Mouse (Mus musculus): Measurements from ENCODE around the gene Gm21117.
"Not testable (repeated sequence)": the region's sequence is repeated elsewhere in the genome, so short reads cannot be mapped to it uniquely, and the experiment has no call there.

Gene Gm21117

DNA sequence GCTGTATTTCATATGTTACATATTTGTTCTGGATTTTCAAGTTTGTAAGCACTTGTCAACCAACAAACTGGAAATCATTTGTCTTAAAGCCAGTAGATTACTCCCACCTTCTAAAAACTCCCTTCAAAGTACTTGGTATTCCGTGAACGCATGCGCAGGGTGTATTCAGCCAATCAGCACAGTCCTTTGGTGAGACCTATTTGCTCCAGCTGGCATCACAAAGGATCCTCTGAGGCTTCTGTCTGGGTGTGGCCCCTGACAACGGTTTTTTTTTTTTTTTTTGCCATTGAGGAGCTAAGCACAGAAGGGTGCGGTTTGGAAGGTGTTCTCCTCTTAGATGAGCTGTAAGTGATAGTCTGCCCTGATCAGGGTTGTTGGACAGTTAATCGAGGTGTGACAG lies at the start of gene Gm21117:
Gene Gm21117, plus strand, starts transcription at position 301 of the 400 bp plus-strand sequence.
- DNase-seq: not testable (repeated sequence)

Data from cerebellum, adult 11-12 months (tissue).